Mouse (Mus musculus) ES-E14 (cell line): ENCODE data around the gene Ccdc57. TPM values are rescaled to one million over a fixed set of nuclear protein-coding genes. Genes with fewer than 3 reads are reported as not detected.

ENCODE experiments used
- DNase-seq: peaks from one replicate; pipeline ENCODE4 v3.0.0-alpha.2; 2013; ENCODE audit warnings: low read depth, low spot score
- H3K27ac ChIP-seq: 2 replicates; pipeline ENCODE4 v1.5.1; 2012; ENCODE audit warnings: low read depth, mild to moderate bottlenecking, low read length, moderate library complexity, mixed read lengths; ENCODE audit not compliant: poor library complexity, insufficient read depth, severe bottlenecking
- H3K36me3 ChIP-seq: 2 replicates; pipeline ENCODE4 v1.6.1; 2012; ENCODE audit warnings: mild to moderate bottlenecking, low read length, moderate library complexity, mixed read lengths; ENCODE audit not compliant: control insufficient read depth, poor library complexity, insufficient read depth, severe bottlenecking
- H3K4me1 ChIP-seq, 2 experiments: fragments of 150-350 bp in 1 of 2; sonication (generic) in 1 of 2; 2 replicates each; pipeline ENCODE4 v1.6.1; 2012; ENCODE audit warnings: low read length in 2 of 2, mild to moderate bottlenecking in 1 of 2, mixed read lengths in 1 of 2; ENCODE audit not compliant: control insufficient read depth in 2 of 2, insufficient read depth in 2 of 2, poor library complexity in 1 of 2
- H3K4me3 ChIP-seq, 2 experiments: fragments of 150-350 bp in 1 of 2; sonication (generic) in 1 of 2; 2 replicates each; pipeline ENCODE4 v1.5.1; 2012; ENCODE audit warnings: low read length in 2 of 2, low read depth in 1 of 2, mild to moderate bottlenecking in 1 of 2, mixed read lengths in 1 of 2; ENCODE audit not compliant: insufficient read depth in 1 of 2, poor library complexity in 1 of 2, severe bottlenecking in 1 of 2
- H3K9ac ChIP-seq: 2 replicates; pipeline ENCODE4 v1.6.1; 2012; ENCODE audit warnings: low read depth, mild to moderate bottlenecking, low read length, mixed read lengths; ENCODE audit not compliant: poor library complexity, insufficient read depth, severe bottlenecking
- H3K9me3 ChIP-seq: fragments of 150-350 bp; sonication (generic); 2 replicates; pipeline ENCODE4 v1.6.1; 2012; ENCODE audit warnings: low read depth, mild to moderate bottlenecking, low read length; ENCODE audit not compliant: control insufficient read depth, insufficient read depth
- CHD2 ChIP-seq: IDR thresholded peaks from 2 replicates; pipeline ENCODE4 v1.6.1; 2014; ENCODE audit warnings: mild to moderate bottlenecking, low read depth, low read length, inconsistent platforms
- HCFC1 ChIP-seq: IDR thresholded peaks from 2 replicates; pipeline ENCODE4 v1.6.1; 2012; ENCODE audit warnings: low read length, inconsistent platforms, borderline replicate concordance; ENCODE audit not compliant: insufficient read depth
- MAFK ChIP-seq: IDR thresholded peaks from 2 replicates; pipeline ENCODE4 v1.6.1; 2014; ENCODE audit warnings: mild to moderate bottlenecking, low read depth, low read length, inconsistent platforms; ENCODE audit not compliant: insufficient read depth
- ZC3H11A ChIP-seq: IDR thresholded peaks from 2 replicates; pipeline ENCODE4 v1.6.1; 2012; ENCODE audit warnings: low read depth, mild to moderate bottlenecking, inconsistent platforms, low read length, borderline replicate concordance
- ZNF384 ChIP-seq: IDR thresholded peaks from 2 replicates; pipeline ENCODE4 v1.6.1; 2012; ENCODE audit warnings: low read depth, low read length, inconsistent platforms
- in situ Hi-C, 2 experiments: fragments of 600-800 bp; cut with MboI; formaldehyde crosslinking; loops; one replicate each; pipeline ENCODE4 v1.15.1; 2025; ENCODE audit warnings: low sequenced_read_pairs in 2 of 2, inconsistent platforms in 1 of 2; ENCODE audit not compliant: unreplicated experiment in 2 of 2
- total RNA-seq: library from RNA; depleted of rRNA; stranded (reverse); fragments of 300-350 nt; gene quantifications from 2 replicates; pipeline ENCODE4 v1.2.3, GENCODE M21; 2012

Ccdc57 gene
- total RNA-seq, 1 experiment = 1.8 TPM

DNA sequence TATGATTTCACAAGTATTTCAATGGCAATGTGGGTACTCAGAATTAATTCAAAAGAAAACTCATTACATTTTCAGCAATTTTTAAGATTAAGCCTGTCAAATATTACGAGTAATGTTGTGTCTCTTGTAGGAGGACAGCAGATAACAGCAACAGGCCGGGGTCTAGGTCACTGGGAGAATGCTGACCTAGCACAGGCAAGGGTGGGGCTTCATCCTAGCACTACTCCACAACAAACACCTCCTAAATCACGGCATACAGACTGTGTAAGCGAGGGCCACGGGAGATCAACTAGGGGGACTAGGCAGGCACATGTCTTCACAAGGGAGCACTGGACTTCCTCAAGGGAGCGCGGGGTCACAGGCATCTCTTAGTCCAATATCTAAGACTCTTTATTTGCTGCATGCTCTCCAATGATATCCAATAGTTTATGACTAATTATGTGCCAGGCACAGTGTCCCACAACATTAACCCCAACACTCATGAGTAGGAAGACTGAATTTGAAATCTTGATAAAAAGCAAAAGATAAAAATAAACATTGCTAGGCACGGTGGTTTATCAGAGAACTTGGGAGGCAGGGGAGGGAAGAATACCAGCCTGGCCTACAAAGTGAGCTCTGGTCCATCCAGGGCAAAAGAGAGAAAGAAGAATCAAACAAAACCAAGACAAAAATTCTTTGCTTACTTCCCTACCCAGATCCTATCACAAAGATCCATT is 47.2 kb upstream of the Ccdc57 start:
- in situ Hi-C loops = no loop called here
- TF ChIP-seq HCFC1 (no peak), ZNF384 (no peak), CHD2 (no peak), MAFK (no peak), ZC3H11A (no peak)

DNA sequence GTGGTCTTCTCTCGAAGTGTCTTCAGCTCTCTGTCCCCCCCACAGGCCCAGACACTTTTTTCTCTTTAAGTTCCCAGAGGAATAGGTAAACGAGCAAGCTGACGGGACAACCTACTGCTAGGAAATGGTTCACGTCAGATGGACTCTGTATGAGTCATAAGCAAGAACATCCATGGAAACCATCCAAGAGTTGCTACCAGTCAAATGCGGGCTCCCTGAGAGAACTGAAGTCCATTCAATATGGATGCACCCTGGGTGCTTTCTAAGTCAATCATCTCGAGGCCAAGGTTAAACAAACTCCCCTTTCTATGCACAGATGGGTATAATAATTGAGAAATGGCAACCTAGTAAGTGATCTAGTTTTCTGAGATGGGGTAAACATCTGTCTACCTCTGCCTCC is 40.6 kb upstream of the Ccdc57 start:
- no peak for TF ChIP-seq ZNF384
- TF ChIP-seq ZC3H11A = no peak
- TF ChIP-seq MAFK = no peak
- TF ChIP-seq HCFC1 = no peak
- TF ChIP-seq CHD2 = no peak
- H3K9ac ChIP-seq = no peak overlapping the region

More for the DNA sequence above, 47.2 kb upstream of the Ccdc57 start:
- DNase-seq = no peak
- Histone ChIP-seq H3K9ac (no peak overlapping the region), H3K36me3 (peaks cover 40% of the 10 kb centered on the region), H3K4me3 (no peak overlapping the region), H3K27ac (no peak overlapping the region), H3K4me1 (no peaks in the 10 kb centered on the region), H3K9me3 (no peaks in the 10 kb centered on the region)

DNA sequence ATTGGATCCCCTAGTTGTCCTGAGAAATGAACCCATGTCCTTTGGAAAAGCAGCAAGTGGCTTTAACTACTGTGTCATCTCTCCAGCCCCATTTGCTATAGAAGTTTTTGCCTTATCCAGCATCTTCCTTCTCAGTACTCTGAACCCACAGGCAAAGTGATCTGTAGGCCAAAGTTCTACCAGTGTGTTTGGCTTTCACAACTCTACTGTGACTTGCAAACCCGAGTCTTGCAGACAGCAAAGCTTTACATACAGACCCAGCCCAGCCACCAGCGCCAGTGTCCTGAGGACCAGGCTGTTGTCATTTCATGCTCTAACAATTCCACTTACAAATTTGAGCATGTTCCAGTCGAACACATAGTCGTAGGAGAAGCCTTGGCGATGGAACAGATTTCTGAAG is 38.6 kb upstream of the Ccdc57 start:
- no peak overlapping the region for H3K9ac ChIP-seq
- no peak for DNase-seq
- no peak overlapping the region for H3K27ac ChIP-seq
- H3K4me1 ChIP-seq = no peaks in the 10 kb centered on the region
- no peaks in the 10 kb centered on the region for H3K9me3 ChIP-seq
- in situ Hi-C loops = no loop called here
- peaks cover 65% of the 10 kb centered on the region for H3K36me3 ChIP-seq
- no peak for TF ChIP-seq ZNF384
- no peak for TF ChIP-seq MAFK
- no peak for TF ChIP-seq HCFC1
- no peak for TF ChIP-seq CHD2
- no peak for TF ChIP-seq ZC3H11A
- H3K4me3 ChIP-seq = no peak overlapping the region

More for the DNA sequence above, 40.6 kb upstream of the Ccdc57 start:
- Histone ChIP-seq H3K4me3 (no peak overlapping the region), H3K27ac (no peak overlapping the region), H3K36me3 (peaks cover 63% of the 10 kb centered on the region), H3K4me1 (no peaks in the 10 kb centered on the region), H3K9me3 (no peaks in the 10 kb centered on the region)
- DNase-seq = no peak
- in situ Hi-C loops = no loop called here

GRCm38 (mm10) chr11:120969742-120970141 is 37.1 kb upstream of the Ccdc57 start:
- H3K4me1 ChIP-seq = peaks cover 8 to 10% of the 10 kb centered on the region in 2 experiments
- no peak overlapping the region for H3K9ac ChIP-seq
- peaks cover 67% of the 10 kb centered on the region for H3K36me3 ChIP-seq
- DNase-seq = no peak
- TF ChIP-seq HCFC1 = no peak
- no peak for TF ChIP-seq ZNF384
- TF ChIP-seq ZC3H11A = no peak
- TF ChIP-seq MAFK = no peak
- TF ChIP-seq CHD2 = no peak
- no peaks in the 10 kb centered on the region for H3K9me3 ChIP-seq
- in situ Hi-C loops = no loop called here
- no peak overlapping the region for H3K4me3 ChIP-seq
- no peak overlapping the region for H3K27ac ChIP-seq

GRCm38 (mm10) chr11:120965587-120965986 is 32.9 kb upstream of the Ccdc57 start:
- no peak overlapping the region for H3K9ac ChIP-seq
- DNase-seq = no peak
- in situ Hi-C loops = no loop called here

More at GRCm38 (mm10) chr11:120965587-120965986, 32.9 kb upstream of the Ccdc57 start:
- Histone ChIP-seq H3K9me3 (no peaks in the 10 kb centered on the region), H3K27ac (no peak overlapping the region), H3K36me3 (peaks cover 60% of the 10 kb centered on the region), H3K4me1 (peaks cover 11 to 15% of the 10 kb centered on the region in 2 experiments), H3K4me3 (no peak overlapping the region)
- TF ChIP-seq ZNF384 (no peak), MAFK (no peak), CHD2 (no peak), ZC3H11A (no peak), HCFC1 (no peak)
